Mouse (Mus musculus) activated CD4-positive, CD25-positive, alpha-beta regulatory T cell, adult 4 months (primary cell): ENCODE data around the gene Apol7e. TPM values are rescaled to one million over a fixed set of nuclear protein-coding genes. Genes with fewer than 3 reads are reported as not detected.
"Not testable (repeated sequence)": the region's sequence is repeated elsewhere in the genome, so short reads cannot be mapped to it uniquely, and the experiment has no call there.

Experiments
- ATAC-seq: one replicate; pipeline ENCODE4 v1.8.0; 2017
- polyA plus RNA-seq, 2 experiments: library from polyadenylated mRNA; unstranded; fragments of 100-300 nt; shearing (Covaris generic); gene quantifications; one replicate each; pipeline ENCODE4 v1.2.1; 2017

The Apol7e gene
- polyA plus RNA-seq, 2 experiments from 2014 or later, result 36.7 to 51.7 TPM

DNA sequence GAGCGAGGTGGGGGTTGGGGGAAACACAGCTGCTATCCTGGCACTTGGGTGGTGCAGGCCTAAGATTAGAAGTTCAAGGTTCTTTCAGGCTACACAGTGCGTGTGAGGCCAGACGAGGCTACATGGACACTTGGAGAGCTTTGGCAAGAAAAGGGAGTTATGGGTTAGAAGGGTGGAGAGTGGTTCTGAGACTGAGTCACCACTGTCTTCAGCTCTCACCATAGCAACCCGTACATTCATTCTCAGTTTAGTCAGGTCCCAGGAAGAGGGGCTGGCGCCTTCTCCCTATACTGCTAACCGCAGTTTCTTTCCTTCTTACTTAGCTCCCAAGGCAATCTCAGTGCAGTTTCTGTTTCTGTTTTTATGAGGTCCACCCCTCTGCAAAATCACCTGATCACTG is 42.9 kb downstream of the Apol7e start:
- ATAC-seq, result not testable (repeated sequence)

DNA sequence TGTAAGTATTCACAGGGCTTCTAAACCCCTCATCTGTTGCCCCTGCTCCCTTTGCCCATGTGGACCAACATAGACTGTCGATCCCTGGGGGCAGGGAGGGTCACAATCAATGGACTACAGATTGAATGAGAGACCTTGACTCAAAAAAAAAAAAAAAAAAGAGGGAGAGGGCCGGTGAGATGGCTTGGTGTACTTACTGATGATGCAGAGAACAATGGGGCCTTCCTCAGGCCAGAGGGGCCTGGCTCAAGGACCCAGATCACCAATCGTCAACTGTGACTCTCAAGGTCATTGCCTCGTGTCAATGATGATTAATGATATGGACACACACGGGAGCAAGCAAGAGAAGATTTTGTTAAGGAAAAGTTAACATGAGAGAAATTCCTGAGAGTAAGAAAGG is 46.0 kb downstream of the Apol7e start:
- ATAC-seq, result no peak

DNA sequence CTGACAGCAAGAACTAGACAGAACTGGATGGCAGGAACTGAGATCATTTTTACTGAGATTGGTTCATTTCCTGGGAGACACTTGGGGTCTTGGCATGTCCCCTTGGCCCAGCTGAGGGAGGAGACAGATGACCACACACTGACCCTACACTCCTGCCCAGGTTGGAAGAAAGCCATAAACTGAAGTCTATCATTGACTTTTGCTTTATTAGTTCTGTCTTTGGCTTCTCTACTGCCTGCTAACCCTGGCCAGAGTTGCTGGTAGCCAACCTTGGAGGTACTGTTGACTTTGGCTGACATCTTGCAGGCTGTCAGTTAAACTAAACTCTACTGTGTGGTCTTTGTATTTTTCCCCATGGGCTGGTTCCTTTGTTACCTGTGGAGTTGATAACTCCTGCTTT is 46.4 kb downstream of the Apol7e start:
- no peak for ATAC-seq

DNA sequence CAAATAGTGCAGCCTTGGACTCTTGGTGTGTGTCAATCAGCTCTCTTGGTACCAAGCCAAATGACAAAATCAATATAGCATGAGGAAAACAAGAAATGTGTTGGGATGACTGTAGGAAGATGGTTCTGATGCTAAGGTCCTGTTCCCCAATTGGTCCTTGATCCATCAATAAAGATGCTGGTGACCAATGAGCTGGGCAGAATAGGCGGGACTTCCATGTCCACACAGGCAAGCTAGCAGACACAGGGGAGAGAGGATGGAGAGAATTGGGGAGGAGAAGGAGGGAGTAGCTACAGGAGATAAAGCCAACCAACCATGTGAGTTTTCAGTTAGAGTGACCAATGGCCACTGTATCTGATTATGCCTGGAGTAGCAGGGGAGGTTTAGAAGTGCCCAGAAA is 47.7 kb downstream of the Apol7e start:
- no peak for ATAC-seq

DNA sequence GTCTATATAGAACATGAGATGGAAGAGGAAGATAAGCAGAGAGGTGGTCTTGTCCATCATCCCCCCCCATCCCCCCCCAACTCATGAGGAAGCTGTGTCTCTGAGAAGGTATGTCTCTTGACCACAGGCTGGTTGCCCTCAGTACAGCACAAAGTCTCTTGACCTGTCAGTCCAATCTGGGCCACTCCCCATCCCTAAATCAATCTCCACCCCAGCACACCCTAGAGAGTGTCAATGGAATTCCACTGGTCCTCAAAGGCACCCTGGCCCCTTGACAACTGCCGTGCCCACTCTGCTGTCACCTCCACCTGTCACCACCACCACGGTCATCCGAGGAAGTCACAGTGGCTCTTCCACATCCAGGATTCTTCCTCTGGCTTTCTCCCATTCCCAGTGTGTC is 49.8 kb downstream of the Apol7e start:
- ATAC-seq, result no peak

DNA sequence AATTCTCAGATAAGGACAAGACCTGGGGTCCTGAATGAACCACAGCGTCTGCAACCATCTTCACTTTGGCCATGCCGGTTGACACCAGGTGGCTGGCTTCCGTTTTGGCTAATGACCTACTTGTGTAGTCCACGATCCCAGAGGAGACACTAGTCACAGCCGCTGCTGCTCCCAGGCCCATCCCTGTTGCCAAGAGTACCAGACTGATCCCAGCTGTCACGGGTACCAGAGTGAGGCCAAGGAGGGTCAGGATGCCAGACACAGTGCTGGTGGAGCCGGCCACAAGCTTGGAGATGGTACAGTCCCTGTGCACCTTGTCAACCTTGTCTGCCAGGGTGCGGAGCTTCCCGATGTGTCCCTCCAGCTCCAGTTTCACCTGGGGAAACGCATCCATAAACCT is 51.1 kb downstream of the Apol7e start:
- ATAC-seq, result no peak

DNA sequence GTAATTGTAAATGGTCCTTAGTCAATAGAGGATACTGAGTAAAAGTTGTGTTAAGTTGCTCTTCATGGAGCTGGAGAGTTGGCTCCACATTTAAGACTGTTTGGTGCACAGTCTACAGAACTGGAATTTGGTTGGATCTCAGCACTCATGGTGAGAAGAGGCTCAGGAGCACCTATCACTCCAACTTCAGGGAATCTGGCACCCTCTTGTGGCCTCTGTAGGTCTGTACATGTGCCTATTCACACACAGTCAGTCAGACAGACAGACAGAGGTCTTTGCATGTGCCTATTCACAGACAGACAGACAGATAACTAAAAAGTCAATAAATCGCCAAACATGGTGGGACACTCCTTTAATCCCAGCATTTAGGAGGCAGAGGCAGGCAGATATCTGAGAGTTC is 51.8 kb downstream of the Apol7e start:
- peak; percentile 65 for ATAC-seq

DNA sequence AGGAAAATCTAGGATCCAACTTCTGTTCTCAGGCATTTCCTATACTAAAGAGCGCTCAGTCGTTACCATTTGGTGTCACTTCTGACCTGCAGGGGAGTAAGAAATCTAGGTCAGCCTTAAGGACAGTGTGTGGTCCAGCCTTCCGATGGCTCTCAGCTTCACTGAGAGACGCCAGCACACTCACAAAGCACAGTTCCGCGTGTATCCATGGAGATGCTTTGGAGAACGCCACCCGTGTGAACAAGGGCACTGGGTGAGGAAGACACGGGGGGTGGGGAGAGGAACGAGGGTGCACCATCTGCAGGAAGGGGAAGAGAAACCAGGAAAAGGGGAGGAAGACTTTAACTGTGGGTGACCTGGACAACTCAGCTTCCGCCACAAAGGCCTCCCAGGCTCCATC is 53.8 kb downstream of the Apol7e start:
- ATAC-seq, result no peak

DNA sequence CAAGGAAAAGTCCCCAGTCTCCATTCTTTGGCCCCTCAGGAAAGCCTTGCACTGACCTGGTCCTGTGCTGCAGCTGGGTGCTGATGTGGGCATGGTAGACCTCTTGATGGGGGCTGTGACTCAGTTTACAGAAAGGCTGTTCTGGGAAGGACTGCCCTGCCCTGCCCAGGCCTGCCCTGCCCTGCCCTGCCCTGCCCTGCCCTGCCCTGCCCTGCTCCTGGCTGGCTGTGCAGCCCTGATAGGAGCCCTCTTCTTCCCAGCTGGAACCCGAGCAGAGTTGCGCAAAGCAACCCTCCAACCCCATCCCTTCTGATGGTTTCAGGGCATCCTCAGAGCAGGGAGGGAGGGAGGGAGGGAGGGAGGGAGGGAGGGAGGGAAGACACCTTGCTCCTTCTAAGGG is 56.5 kb downstream of the Apol7e start:
- no peak for ATAC-seq

DNA sequence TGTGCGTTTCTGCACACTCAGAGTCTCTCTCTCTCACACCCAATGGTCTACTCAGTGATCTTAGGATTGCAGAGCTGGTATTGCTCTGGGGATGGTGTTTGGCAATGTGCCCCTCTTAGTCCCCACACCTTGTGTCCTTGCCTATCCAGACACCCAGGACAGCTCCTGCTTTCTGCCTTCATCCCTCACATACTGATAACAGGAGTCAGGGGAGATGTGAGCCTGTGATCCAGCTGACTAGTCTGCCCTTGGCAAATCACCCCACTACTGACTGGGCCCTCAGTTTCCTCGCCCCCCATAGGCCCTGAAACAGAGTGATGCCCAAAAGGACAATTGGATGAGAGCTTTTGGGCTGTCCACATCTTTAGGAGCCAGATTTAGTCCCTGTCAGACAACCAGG is 57.4 kb downstream of the Apol7e start:
- ATAC-seq, result no peak

DNA sequence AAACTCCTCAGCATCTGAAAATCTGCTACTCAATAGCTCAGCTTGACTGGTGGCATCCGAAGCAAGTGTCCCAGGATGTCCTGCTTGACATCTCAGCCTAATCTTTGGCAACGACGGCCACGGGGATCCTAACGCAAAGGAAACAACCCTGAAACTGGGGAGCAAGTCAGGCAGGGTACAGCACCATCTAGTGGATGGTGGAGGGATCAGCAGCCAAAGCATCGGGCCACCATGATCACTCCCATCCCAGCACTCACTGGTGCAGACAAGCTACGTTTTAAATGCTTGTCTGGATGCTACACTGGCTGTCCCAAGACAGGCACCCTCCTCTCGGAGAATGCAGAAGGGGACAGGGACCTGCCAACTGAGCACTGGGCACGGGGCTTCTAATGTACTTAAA is 58.2 kb downstream of the Apol7e start, which contains the start of gene Apol8:
Apol8 (minus strand) TSS at position 156 of the 400 bp plus-strand sequence.
- peak; percentile 67 for ATAC-seq

DNA sequence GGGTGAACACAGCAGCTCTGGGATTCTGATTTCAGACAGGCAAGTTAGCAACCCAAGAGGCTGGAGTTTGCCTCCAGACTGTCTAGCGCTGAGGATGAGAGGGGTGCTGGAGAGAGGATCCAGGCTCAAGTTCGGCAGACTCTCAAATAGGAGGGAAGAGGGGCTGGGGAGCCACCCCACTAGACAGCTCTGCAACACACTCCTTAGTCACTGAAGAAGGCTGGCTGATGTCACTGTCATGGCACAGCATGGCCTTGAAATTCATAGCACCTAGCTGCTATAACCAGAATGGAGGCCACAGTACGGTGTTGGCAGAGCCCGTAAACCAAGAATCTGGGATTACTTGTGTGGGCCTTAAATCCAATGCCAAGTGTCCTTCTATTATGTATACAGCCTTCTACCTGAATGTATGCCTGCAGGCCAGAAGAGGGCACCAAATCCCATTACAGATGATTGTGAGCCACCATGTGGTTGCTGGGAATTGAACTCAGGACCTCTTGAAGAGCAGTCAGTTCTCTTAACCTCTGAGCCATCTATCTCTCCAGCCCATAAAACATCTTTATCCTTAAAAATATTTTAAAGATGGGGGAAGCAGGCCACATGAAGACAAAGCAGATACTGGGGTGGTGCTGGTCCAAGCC is 59.0 kb downstream of the Apol7e start:
- ATAC-seq, result no peak

DNA sequence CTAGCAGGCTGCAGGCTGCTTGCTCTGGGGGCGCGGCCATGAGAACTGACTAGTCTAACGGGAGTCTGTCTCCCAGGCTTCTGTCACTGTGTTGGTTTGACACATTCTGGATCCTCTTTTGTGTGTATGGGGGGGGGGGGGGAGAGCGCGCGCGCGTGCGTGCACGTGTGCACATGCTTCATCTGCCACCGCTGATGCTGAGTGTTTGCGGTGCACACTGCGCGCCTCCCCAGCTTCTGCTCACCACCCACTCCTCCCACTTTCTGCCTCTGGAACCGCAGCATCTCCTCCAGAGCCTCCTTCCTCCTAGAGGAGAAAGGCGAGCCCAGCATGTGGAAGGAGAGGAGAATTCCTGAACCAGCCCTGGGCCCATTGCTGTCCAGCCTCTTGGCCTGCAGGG is 61.4 kb downstream of the Apol7e start:
- ATAC-seq, result no peak

DNA sequence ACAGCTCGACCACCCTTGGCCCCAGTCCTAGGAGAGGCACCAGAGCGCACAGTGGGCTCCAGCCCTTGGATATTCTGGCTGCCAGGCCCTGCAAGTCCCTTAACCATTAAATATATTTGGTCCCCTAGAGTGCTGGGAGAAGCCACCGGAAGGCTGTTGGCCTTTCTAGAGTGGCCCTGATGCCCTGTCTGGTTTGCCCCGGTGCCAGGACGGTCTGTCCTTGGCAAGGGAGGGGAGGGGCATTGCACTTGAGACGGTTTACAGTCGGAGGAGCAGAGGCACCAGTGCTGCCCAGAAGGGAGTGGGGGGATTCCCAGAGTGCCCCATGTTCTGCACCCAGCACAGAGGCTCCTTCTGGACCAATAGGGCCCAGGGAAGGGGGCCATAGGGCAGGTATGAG is 62.4 kb downstream of the Apol7e start:
- no peak for ATAC-seq

DNA sequence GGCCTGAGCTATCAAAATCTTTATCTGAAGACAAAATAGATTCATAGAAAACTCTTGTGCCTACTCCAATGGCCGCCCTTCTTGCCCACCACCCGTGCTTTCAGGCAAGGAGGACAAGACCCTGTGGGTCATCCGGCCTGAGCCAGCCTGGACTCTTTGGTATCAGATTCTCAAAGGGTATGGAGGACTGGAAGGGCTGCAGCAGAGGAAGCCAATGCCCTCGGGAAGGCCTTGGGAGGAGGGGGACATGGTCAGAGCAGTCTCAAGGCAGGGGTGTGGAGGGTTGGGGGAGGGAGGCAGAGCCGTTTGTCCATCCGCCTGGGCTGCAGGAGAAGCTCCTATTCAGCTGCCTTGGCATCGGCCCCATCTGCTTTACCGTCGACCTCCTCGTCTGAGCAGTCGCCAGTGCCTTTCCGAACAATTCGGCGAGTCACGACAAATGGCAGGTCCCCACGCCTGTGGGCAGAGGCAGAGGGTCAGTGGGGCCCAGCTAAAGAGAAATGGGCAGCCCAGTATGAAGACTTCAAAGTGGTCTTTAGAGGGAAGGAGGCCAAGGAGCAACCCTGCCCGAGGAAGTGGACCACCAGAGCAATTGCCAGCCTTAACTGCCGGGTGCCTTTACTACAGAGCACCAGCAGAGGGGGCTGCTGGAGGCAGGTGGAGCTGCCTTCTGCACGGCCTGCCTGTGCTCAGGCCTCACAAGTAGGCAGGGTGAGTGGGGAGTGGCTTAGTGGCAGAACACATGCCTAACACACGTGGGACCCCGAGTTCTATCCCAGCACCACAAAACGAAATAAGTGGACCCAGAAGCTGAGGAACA is 63.1 kb downstream of the Apol7e start:
- peak; percentile 30 for ATAC-seq

DNA sequence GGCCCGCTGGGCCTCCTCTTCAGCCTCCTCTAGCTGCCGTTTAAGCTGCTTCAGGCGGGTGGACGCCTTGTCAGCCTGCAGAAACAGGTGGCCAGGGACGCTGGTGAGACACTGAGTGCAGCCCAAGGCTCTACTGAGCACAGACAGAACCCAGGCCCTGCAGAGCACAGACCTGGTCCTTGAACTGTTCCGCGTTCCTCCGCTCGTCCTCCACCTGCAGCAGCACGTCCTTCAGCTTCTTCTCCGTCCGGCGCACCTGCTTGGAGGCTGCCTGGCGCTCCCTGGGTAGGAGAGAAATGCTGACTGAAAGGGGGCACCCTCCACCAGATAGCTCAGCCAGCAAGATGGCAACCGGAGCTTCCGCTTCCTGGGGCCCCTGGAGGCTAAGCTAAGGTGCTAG is 64.4 kb downstream of the Apol7e start:
- ATAC-seq, result no peak

DNA sequence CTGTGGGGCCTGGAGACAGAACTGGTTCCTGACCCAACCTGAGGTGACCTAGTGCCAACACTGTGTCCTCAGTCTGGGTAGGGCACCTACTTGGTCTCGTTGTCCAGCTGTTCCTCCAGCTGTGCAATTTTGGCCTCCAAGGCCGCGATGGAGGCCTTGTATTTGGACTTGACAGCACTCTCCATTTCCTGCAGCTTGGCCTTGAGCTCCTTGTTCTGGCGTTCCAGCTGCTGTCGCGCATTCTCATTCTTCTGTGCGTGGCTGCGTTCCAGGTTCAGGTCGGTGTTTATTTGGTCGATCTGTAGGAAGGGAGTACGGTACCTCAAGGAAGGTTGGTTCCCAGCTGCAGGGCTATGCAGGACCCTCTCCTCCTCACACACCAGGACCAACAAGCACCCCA is 65.0 kb downstream of the Apol7e start:
- no peak for ATAC-seq

DNA sequence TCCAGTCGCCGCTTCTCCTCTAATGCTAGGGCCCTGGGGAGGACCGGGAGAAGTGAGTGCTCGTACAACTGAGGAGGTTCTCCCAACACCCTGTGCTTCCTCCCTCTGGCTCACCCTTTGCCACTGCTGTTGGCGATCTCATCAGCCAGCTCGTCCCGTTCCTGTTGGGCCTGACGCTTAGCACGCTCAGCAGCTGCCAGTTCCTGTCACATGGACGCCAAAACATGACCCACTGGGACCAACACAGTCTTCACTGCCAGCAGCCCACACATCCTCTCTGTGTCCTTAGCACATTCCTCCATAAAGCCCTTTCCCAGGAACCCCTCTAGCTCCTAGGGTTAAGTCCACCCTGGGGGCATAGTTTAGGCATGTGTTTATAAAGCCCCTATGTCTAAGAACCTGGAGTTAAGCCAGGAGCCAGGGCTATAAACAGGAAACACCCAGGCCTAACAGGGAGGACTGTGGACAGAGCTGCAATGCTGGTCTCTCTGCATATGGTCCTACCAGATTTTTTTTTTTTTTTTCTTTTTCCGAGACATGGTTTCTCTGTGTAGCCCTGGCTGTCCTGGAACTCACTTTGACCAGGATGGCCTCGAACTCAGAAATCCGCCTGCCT is 65.8 kb downstream of the Apol7e start:
- no peak for ATAC-seq

DNA sequence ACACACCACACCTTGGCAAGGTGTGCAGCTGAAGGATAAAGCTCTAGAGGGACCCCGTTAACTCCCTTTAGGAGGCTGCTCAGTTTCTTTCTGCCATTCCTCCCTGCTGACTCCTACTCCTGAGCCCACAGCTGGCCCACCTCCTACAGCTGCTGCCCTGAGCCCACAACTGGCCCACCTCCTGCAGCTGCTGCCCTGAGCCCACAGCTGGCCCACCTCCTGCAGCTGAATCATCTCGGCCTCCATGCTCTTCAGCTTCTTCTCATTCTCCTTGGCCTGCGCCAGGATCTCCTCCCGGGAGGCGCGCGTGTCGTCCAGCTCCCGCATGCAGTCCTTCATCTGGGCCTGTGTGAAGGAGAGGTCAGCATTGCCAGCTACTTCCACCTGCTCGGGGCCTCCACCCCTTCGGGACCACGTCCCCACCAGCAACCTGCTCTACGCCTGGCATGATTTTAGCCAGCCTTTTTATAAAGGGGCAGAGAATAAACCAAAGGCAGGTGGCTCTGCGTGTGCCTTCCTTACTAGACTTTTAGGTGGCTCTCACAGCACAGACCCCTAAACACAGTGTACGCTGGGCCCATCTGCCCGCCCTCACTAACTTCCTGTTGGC is 66.9 kb downstream of the Apol7e start:
- no peak for ATAC-seq

DNA sequence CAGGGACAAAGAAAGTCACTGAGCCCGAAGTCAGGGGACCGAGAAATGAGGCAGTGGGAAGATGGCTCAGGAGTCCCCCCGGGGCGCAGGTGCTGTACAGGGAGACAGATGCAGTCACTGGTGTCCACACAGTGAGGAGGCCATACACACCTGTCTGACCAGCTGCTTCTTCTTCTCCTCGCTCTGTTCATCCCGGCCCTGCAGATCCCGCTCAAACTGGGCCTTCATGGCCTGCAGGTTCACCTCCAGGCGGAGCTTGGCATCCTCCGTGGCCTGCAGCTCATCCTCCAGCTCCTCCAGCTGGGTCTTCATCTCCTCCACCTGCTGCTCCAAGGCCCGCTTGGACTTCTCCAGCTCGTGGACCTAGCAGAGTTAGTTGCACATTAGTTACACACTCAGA is 68.3 kb downstream of the Apol7e start:
- ATAC-seq, result no peak
